Mouse (Mus musculus) CH12F3 (cell line): Measurements from ENCODE around the gene Ccdc163.
"Not testable (repeated sequence)": the region's sequence is repeated elsewhere in the genome, so short reads cannot be mapped to it uniquely, and the experiment has no call there.

Source experiments
- in situ Hi-C: fragments of 300-500 bp; cut with MboI; formaldehyde crosslinking; loops from 2 replicates; pipeline ENCODE4 v1.14.3; 2020; ENCODE audit warnings: low sequenced_read_pairs

The Ccdc163 gene

GRCm38 (mm10) chr4:116708201-116708764 lies at the start of gene Ccdc163, which contains the start of gene Mmachc:
TSS of gene Ccdc163 (plus strand) at chr4:116708509.
TSS of gene Mmachc (minus strand) at chr4:116708406.
- in situ Hi-C loops: no loop called here

DNA sequence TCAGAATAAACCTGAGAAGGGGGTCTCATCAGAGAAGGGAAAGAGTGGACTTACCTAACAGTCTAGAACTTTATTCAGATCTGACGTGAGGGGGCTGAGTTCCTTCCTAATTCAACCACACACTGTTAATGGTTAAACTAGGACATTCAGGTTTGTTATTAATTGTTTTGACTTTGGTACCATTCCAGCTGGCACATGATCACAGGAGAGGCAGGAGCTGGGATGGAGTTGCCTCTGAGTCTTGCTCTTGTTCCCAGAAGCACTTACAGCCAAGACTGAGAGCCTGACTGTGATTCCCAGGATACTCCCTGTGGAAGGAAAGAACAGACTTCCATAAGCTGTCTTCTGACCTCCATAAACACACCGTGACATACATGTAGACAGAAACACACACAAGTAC lies 48.8 kb upstream of the Ccdc163 start:
- in situ Hi-C loops: no loop called here

DNA sequence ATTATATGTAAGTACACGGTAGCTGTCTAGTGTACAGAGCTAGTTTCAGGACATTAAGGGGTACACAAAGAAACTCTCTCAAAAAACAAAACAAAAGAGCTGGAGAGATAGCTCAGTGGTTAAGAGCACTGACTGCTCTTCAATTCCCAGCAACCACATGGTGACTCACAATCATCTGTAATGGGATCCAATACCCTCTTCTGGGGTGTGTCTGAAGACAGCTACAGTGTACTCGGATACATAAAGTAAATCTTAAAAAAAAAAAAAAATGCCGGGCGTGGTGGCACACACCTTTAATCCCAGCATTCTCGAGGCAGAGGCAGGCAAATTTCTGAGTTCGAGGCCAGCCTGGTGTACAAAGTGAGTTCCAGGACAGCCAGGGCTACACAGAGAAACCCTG lies 48.4 kb upstream of the Ccdc163 start:
- in situ Hi-C loops: not testable (repeated sequence)

GRCm38 (mm10) chr4:116660829-116661228 lies 47.5 kb upstream of the Ccdc163 start:
- in situ Hi-C loops: no loop called here

DNA sequence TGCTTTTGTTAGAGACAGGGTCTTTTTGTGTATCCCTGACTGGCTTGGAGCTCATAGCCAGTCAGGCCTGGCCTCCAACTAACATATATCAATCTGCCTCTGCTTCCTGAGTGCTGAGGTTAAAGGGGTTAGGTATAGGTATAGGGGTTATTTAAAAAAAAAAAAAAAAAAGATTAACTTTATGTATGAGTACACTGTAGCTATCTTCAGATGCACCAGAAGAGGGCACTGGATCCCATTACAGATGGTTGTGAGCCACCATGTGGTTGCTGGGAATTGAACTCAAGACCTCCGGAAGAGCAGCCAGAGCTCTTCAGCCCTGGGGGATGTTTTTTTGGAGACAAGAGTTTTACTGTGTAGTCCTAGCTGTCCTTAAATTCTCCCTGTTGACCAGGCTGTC lies 46.3 kb upstream of the Ccdc163 start:
- in situ Hi-C loops: no loop called here

DNA sequence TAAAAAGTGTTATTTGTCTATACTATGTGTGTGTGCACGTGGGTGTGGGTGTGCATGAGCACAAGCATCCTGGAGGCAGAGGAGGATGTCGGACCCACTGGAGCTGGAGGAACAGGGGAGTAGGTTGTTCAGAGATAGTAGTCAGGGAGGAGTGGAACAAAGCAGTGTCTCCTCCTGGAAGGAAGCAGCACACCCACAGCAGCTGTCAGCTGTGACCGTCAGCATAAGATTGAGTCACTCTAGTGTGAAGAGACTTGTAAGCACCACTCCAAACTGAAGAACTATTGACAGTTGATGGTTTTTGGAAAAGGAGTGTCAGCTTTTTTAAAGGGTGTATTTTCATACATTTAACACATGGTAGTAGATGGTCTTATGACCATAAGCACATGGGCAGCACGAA lies 41.7 kb upstream of the Ccdc163 start:
- in situ Hi-C loops: no loop called here

- in situ Hi-C loops: no loop called here
Measured at GRCm38 (mm10) chr4:116668145-116668544, 40.2 kb upstream of the Ccdc163 start.

DNA sequence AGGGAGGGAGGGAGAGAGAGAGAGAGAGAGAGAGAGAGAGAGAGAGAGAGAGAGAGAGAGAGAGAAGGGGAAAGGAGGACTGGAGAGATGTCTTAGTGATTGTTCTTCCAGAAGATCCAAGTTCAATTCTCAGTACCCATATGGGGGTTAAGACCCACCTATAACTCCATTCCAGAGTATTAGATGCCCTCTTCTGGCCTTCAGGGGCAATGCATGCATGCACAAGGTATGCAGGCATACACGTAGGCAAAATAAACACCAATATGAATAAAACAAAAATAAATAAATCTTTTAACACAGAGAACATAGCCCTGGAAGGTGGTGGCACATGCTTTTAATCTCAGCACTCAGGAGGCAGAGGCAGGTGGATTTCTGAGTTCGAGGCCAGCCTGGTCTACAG lies 39.0 kb upstream of the Ccdc163 start:
- in situ Hi-C loops: no loop called here

GRCm38 (mm10) chr4:116672785-116673184 lies 35.5 kb upstream of the Ccdc163 start:
- in situ Hi-C loops: no loop called here

DNA sequence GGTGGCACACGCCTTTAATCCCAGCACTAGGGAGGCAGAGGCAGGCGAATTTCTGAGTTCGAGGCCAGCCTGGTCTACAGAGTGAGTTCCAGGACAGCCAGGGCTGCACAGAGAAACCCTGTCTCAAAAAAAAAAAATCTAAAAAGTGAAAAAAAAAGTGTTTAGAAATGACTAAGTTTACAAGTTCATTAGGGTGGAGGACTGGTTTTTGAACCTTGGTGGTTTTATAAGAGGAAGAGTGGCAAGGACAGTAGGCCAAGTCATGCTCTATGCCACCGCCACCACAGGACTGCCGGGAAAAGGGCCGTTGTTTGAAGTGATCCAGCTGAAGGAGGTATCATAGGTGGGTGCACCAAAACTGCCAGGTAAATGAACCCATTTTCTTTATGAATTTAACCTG lies 33.5 kb upstream of the Ccdc163 start:
- in situ Hi-C loops: not testable (repeated sequence)

- in situ Hi-C loops: no loop called here
Measured at GRCm38 (mm10) chr4:116676027-116676426, 32.3 kb upstream of the Ccdc163 start.

GRCm38 (mm10) chr4:116677808-116678207 lies 30.5 kb upstream of the Ccdc163 start:
- in situ Hi-C loops: no loop called here

- in situ Hi-C loops: no loop called here
Measured at GRCm38 (mm10) chr4:116679141-116679540, 29.2 kb upstream of the Ccdc163 start.

DNA sequence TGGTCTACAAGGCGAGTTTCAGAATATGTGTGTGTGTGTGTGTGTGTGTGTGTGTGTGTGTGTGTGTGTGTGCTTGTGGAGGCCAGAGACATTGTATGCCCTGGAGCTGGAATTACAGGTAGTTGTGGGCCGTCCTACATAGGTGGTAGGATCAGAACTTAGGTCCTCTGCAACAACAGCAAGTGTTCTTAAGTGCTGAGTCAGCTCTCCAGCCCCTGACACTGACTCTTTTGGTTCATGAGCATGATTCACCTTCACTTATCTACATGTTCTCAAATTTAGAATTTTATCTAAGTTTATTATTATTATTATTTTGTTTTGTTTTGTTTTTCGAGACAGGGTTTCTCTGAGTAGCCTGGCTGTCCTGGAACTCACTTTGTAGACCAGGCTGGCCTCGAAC lies 27.8 kb upstream of the Ccdc163 start:
- in situ Hi-C loops: not testable (repeated sequence)

- in situ Hi-C loops: no loop called here
Measured at GRCm38 (mm10) chr4:116683957-116684356, 24.4 kb upstream of the Ccdc163 start.

GRCm38 (mm10) chr4:116684665-116685064 lies 23.6 kb upstream of the Ccdc163 start:
- in situ Hi-C loops: no loop called here

DNA sequence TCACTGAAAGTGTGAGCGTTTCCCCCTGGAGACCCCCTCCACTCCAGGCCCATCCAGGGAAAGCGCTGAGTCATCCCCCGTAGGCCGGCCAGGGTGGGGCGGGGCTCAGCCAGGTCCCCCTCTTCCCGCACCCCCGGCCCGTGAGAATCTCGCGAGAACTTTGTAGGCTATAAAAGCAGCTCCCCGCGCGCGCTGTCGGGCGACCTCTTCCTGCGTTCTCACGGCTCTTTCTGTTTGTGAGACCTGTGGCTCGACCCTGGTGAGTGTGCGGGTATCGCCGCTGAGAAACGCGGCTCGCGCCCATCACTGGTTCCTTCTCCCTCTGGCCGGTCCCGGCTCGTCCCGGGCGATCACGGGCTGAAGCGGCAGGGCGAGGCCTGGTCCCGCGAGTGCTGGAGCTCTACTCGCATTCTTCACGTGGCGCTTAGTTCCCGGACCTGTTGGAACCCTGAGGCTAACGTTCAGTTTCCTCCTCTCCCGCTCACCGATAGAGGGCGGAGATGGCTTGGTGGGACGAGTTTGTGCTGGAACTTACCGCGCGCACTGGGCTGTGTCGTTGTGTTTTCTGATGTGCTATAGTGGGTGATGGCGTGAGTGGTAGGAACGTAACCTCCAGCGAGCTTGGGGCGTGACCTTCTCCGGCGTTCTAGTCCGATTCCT lies 22.8 kb upstream of the Ccdc163 start, which contains the start of gene Prdx1:
TSS of gene Prdx1 (plus strand) at position 143 of the 660 bp plus-strand sequence.
- in situ Hi-C loops: no loop called here

DNA sequence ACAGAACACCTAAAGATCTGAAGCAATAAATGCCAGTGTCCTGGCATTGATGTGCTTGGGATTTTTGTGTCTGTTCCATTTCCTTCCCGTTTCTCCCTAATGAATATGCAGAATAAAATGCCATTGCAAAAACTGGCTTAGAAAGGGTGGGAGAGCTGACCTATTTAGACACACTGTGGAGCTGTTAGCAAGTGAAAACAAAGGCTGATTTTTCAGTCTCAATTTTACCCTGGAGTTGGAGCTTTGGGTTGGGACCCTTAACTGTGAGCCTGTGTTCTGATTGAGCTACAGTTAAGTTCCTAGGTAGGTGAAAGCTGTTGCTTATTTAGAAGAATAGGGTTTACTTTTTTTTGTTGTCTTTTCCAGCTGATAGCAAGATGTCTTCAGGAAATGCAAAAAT lies 21.3 kb upstream of the Ccdc163 start:
- in situ Hi-C loops: no loop called here

GRCm38 (mm10) chr4:116689309-116689876 lies 18.9 kb upstream of the Ccdc163 start:
- in situ Hi-C loops: no loop called here

- in situ Hi-C loops: no loop called here
Measured at GRCm38 (mm10) chr4:116692146-116692545, 16.2 kb upstream of the Ccdc163 start.

- in situ Hi-C loops: no loop called here
Measured at GRCm38 (mm10) chr4:116693785-116694184, 14.5 kb upstream of the Ccdc163 start.

DNA sequence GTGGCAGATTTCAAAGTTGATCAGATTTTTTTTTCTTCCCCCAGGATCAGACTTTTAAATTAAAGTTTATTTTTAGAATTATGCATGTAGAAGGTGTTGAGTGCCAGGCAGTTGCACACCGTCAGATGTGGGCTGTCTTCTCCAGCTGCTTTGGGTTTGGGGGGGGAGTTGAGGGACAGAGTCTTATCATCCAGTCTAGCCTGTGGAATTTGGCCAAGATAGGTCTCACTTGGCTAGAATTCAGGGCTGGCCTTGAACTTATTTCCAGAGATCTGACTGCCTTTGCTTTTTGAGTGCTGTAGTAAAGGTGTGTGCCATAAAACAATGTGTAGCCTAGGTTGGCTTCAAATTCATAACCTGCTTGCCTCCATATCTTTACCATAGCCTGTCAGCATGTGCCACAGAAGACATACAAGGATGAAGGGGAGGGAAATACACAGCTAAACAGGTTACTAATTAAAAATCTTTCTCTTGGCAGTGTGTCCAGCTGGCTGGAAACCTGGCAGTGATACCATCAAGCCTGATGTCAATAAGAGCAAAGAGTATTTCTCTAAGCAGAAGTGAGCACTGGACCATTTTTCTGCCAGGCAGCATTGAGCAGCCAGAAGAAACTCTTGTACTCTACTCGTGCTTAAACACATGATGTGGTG lies 9.5 kb upstream of the Ccdc163 start:
- in situ Hi-C loops: no loop called here
